Mouse (Mus musculus): Measurements from ENCODE around the gene Lhpp. TPM values are rescaled to one million over a fixed set of nuclear protein-coding genes. Genes with fewer than 3 reads are reported as not detected.

The Lhpp gene
- polyA plus RNA-seq, 1 experiment: 39.7 TPM

Other genes starting within 250 kb of the Lhpp start
- gene Oat, start 34.2 kb upstream of the Lhpp start, polyA plus RNA-seq (2012; rRNA removed): 361 and 580 TPM in 2 replicates
- 0.29 TPM in 1 of 2 replicates, not detected in the other for gene Nkx1-2, start 11.0 kb upstream of the Lhpp start, polyA plus RNA-seq (2012; rRNA removed)
- 20.6 and 32.7 TPM in 2 replicates for gene Fam53b, start 203.2 kb downstream of the Lhpp start, polyA plus RNA-seq (2012; rRNA removed)
- gene Eef1akmt2, start 242.0 kb downstream of the Lhpp start, polyA plus RNA-seq (2012; rRNA removed): 4.8 and 5.0 TPM in 2 replicates
- gene Abraxas2, start 248.6 kb downstream of the Lhpp start, polyA plus RNA-seq (2012; rRNA removed): 11.8 and 13.2 TPM in 2 replicates